Mouse (Mus musculus) cerebellum, adult 2 months (tissue): ENCODE data around the gene Nxn. TPM values are rescaled to one million over a fixed set of nuclear protein-coding genes. Genes with fewer than 3 reads are reported as not detected.

Experiments
- DNase-seq, 2 experiments: peaks; one replicate each; pipeline ENCODE4 v3.0.0; 2021
- H3K27ac ChIP-seq: fragments of 200-500 bp; 2 replicates; pipeline ENCODE4 v1.5.1; 2012; ENCODE audit warnings: low read length, control low read depth, inconsistent platforms; ENCODE audit not compliant: insufficient read depth
- H3K27me3 ChIP-seq: fragments of 200-500 bp; 2 replicates; pipeline ENCODE4 v1.6.1; 2012; ENCODE audit warnings: inconsistent platforms, mild to moderate bottlenecking, low read length, moderate library complexity; ENCODE audit not compliant: control insufficient read depth, insufficient read depth
- H3K4me1 ChIP-seq: fragments of 200-500 bp; 2 replicates; pipeline ENCODE4 v1.6.1; 2011; ENCODE audit warnings: low read length; ENCODE audit not compliant: control insufficient read depth, insufficient read depth
- H3K4me3 ChIP-seq: fragments of 200-500 bp; replicated peaks from 2 replicates; pipeline ENCODE3; 2011; ENCODE audit warnings: mild to moderate bottlenecking, low read depth, low read length, control low read depth; ENCODE audit not compliant: insufficient read depth
- CTCF ChIP-seq: fragments of 200-500 bp; IDR thresholded peaks from 2 replicates; pipeline ENCODE4 v1.5.1; 2011; ENCODE audit warnings: low read depth, mild to moderate bottlenecking, control low read depth, low read length, moderate library complexity, borderline replicate concordance; ENCODE audit not compliant: insufficient read depth
- POLR2A ChIP-seq: fragments of 200-500 bp; IDR thresholded peaks from 2 replicates; pipeline ENCODE4 v1.6.1; 2011; ENCODE audit warnings: low read length, control low read depth, borderline replicate concordance; ENCODE audit not compliant: insufficient read depth
- WGBS: fragments of 180-500 bp; shearing (Covaris S2); methylation state at CpG from one replicate; pipeline ENCODE4 v1.1.7; 2018; 5-methylcytosine and 5-hydroxymethylcytosine counted together
- polyA plus RNA-seq: library from polyadenylated mRNA; depleted of rRNA; stranded (reverse); fragments of >200 nt; gene quantifications from 2 replicates; pipeline ENCODE4 v1.2.3, GENCODE M21; 2012

Gene Nxn
- polyA plus RNA-seq, 1 experiment, result 24.3 TPM

GRCm38 (mm10) chr11:76324207-76324606, 74.7 kb downstream of the Nxn start:
- TF ChIP-seq CTCF (no peak), POLR2A (no peak)
- H3K27me3 ChIP-seq, result no peaks in the 10 kb centered on the region
- WGBS, result 80% methylated on average over 9 of the region's 9 CpGs
- no peak for DNase-seq
- H3K27ac ChIP-seq, result no peak overlapping the region
- H3K4me3 ChIP-seq, result no peak overlapping the region
- peaks cover 51% of the 10 kb centered on the region for H3K4me1 ChIP-seq

DNA sequence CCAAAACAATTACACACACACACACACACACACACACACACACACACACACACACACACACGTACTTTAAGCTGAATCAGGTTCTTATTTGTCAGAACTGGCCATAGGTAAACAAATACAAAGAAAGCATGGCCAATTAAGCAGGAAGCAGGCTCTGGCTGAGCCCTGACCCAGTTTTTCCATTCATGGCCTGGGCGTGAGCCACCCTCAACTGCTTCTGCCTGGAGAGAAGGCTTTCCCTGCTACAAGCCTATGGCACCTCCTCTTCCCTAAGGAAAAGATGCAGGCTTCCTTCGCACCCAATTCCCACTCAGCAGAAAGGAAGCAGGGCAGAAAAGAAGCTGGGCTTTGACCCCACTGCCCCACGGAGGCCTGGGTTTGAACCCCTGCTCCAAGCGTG, 76.0 kb downstream of the Nxn start:
- Histone ChIP-seq H3K27ac (peak overlapping the region; percentile 37; the same call in 1 of the 2 replicates), H3K4me3 (no peak overlapping the region), H3K27me3 (no peaks in the 10 kb centered on the region), H3K4me1 (peaks cover 45% of the 10 kb centered on the region)
- DNase-seq, result peak; percentile 67 to 75
- WGBS, result 33% methylated on average over 5 of the region's 5 CpGs
- TF ChIP-seq POLR2A (no peak), CTCF (no peak)

- WGBS, result 24% methylated on average over 1 of the region's 1 CpGs
- H3K27ac ChIP-seq, result no peak overlapping the region
- no peak for TF ChIP-seq POLR2A
- peaks cover 45% of the 10 kb centered on the region for H3K4me1 ChIP-seq
- no peak overlapping the region for H3K4me3 ChIP-seq
- H3K27me3 ChIP-seq, result no peaks in the 10 kb centered on the region
- DNase-seq, result peak in 1 of 2 experiments; percentile 30
Observed at GRCm38 (mm10) chr11:76322081-76322480, 76.9 kb downstream of the Nxn start.

GRCm38 (mm10) chr11:76320475-76320874, 78.5 kb downstream of the Nxn start:
- 84% methylated on average over 9 of the region's 9 CpGs for WGBS

GRCm38 (mm10) chr11:76319714-76320435, 79.1 kb downstream of the Nxn start:
- H3K4me3 ChIP-seq, result no peak overlapping the region
- 54% methylated on average over 9 of the region's 9 CpGs for WGBS
- TF ChIP-seq CTCF (no peak), POLR2A (no peak)
- DNase-seq, result peak in 1 of 2 experiments; percentile 12
- H3K27me3 ChIP-seq, result no peaks in the 10 kb centered on the region
- H3K27ac ChIP-seq, result no peak overlapping the region
- H3K4me1 ChIP-seq, result peaks cover 41% of the 10 kb centered on the region

More at GRCm38 (mm10) chr11:76320475-76320874, 78.5 kb downstream of the Nxn start:
- TF ChIP-seq POLR2A, result no peak
- TF ChIP-seq CTCF, result no peak
- Histone ChIP-seq H3K27ac (no peak overlapping the region), H3K4me3 (no peak overlapping the region), H3K4me1 (peaks cover 40% of the 10 kb centered on the region), H3K27me3 (no peaks in the 10 kb centered on the region)
- no peak for DNase-seq

DNA sequence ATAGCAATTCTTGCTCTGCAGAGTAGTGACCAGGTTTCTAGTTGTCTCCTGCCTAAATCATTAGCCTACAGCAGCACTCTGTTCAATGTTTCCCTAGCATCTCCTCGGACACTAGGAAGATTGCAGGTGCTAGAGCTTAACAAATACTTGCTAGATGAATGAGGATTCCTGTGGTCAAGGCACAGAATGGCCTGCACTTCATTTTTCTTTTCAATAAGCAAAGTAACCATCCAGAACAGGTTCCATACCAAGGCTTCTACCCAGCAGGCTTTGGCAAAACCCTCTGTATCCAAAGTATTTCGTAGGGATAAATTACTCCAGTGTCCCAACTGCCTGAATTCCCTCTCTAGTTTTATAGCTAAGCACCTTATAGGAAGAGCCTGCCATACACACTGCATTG, 81.0 kb downstream of the Nxn start:
- peak overlapping the region; percentile 69; the same call in 1 of the 2 replicates for H3K27ac ChIP-seq
- no peak for DNase-seq
- no peaks in the 10 kb centered on the region for H3K27me3 ChIP-seq
- WGBS, result 45% methylated on average over 2 of the region's 2 CpGs
- no peak overlapping the region for H3K4me3 ChIP-seq
- H3K4me1 ChIP-seq, result peaks cover 37% of the 10 kb centered on the region
- TF ChIP-seq POLR2A, result no peak
- TF ChIP-seq CTCF, result no peak

DNA sequence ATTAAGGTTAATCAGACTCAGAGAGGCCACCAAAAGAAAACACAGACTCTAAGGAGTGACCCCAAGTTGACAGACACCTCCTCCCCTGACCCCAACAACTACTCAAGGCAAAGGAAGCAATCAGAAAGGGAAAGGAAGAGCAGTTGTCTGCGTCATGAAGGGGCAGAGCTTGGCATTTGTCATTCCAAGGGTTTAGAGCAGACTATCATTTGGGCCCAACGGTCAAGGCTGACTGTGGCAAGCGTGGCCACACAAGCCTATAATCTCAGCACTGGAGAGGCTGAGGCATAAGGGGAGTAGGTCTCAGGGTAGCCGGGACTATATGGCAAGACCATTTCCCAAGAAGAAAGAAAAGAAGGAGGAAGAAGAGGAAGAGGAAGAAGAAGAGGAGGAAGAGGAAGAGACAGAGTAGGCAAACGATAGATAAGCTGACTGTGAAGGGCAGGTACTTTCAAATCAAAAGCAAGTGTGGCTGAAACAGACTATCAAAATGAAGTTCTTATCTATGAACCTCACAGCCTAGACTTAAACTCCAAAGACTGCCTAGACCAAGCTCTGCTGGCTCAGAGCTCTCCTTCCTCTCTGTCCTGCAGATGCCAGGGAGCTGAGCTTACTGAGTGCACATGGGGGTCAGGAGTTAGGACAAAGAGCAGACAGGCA, 83.0 kb downstream of the Nxn start:
- WGBS, result 93% methylated on average over 5 of the region's 5 CpGs
- DNase-seq, result no peak
- H3K27ac ChIP-seq, result no peak overlapping the region
- H3K27me3 ChIP-seq, result no peaks in the 10 kb centered on the region
- no peak for TF ChIP-seq CTCF
- TF ChIP-seq POLR2A, result no peak
- H3K4me1 ChIP-seq, result peaks cover 35% of the 10 kb centered on the region
- H3K4me3 ChIP-seq, result no peak overlapping the region

- no peak overlapping the region for H3K27ac ChIP-seq
- 53% methylated on average over 4 of the region's 4 CpGs for WGBS
- DNase-seq, result no peak
- TF ChIP-seq POLR2A (no peak), CTCF (no peak)
- H3K4me1 ChIP-seq, result peaks cover 38% of the 10 kb centered on the region
- no peak overlapping the region for H3K4me3 ChIP-seq
- no peaks in the 10 kb centered on the region for H3K27me3 ChIP-seq
Observed at GRCm38 (mm10) chr11:76314741-76315140, 84.2 kb downstream of the Nxn start.
